Mouse (Mus musculus): ENCODE measurements at regions not wholly inside any gene's neighbourhood (a gene's known extent, or its start where the extent isn't known, plus 50 kb on each side); places are given as distances from the start of the nearest gene placed in this dataset.

DNA sequence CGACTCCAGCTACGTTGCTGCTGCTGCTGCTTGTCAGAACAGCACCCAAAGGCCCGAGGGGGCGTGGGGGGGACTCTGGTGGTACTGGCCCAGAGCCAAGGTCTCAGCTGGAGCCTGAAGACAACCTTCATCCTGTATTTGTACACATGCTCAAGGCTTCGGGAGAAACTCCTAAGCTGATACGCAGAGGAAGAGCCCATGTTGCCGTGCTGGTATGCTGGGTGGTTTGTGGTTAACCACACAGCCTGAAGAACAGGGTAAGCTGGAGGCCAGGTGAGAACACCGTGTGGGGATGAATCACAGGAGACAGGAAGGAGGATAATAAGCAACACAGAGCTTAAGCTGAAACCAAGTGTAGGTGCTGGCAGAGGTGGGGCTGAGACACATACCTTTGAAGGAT is 68.9 kb upstream of the Atl2 start:
- TF ChIP-seq CTCF (IDR thresholded peaks at IDR 0.05), result no peak
- TF ChIP-seq EP300 (IDR thresholded peaks at IDR 0.05), result no peak

Data from lung, postnatal 0 days (tissue).